Mouse (Mus musculus): ENCODE results near the gene Dnajc16.

Gene Dnajc16

DNA sequence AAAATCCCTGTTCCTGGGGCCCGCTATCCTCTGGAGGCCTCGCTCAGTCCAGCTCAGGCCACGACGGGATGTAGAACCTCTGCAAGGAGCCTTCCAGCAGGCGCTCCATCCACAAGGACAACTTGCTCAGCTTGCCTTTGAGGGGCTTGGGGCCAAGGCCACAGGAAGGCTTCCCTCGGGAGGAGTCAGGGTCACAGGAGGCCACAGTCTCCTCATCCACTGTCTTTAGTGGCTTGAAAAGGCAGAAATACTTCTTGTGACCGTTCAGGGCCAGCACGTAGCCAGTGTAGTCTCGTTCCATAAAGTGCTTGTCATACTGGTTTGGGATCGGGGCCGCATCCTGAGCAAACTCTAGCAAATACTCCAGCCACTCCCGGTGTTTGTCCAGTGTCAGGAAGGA, 27.3 kb downstream of the Dnajc16 start:
- no peak for DNase-seq (ENCODE audit: low spot score in 2 of 2)

DNA sequence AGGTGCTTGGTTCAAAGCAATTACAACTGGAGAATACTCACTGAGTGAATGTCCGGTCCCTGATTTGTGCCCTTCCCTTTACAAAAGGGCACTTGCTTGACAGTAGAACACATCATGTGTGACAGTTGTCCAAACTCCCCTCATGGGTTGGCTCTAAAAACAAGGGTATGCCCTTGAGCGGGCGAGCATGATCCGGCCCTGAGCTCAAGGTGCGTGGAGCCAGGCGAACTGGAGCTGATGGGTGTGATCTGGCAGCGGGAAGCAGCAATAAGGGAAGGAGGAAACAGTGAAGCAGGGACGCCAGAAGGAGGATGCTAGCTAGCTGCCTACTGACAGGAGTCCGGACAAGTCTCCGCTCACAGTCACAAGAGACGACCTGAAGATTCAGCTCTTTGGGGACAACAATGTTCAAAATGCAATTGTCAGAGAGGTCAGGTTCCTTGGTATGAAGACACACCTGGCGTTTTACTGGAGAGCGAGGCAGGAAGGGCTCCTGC, 28.6 kb downstream of the Dnajc16 start:
- DNase-seq (ENCODE audit: low spot score in 2 of 2), result no peak

DNA sequence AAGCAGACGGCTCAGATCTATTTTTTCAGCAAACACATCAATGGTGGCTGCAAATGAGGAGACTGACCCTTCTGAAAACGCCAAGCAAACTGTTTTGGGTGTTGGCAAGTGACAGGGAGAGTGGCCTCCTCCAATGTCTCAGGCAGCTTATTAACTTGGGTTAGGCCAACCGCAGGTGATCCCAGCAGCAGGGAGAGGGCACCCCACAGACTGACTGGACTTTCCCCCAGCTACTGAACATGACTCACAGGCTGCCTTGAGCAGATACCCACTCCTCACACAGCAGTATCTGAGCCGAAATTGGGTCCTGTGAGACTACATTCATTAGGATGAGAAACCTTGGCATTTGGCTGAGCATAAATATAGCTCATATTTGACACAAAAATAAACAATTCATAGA, 29.8 kb downstream of the Dnajc16 start:
- no peak for DNase-seq (ENCODE audit: low spot score in 2 of 2)

DNA sequence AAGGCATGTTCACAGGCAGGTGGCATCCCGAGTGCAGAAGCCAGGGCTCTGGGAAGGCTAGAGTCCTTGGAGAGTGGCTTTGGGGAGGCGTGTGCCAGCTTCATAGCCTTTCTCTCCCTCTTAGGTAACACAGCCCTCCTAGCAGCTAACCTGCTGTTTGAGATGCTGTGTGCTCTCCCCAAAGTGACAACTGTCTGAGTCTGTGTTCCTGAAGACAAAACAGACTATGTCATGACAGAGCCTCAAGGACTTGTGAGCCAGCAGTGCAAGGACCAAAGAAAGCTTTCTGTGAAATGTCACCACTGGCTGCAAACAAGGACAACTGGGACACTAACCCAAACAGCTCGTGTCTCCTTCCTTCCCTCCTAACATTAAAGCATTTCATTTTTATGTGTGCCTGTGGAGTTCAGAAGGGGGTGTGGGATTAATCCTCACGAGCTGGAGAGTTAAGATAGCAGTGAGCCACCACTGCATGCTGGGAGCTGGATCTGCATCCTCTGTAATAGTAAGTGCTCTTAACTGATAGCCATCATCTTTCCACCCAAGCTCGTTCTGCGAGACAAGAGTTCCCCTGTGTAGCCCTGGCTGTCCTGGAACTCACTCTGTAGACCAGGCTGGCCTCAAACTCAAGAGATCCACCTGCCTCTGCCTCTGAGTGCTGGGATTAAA, 31.7 kb downstream of the Dnajc16 start:
- DNase-seq (ENCODE audit: low spot score in 2 of 2), result no peak

DNA sequence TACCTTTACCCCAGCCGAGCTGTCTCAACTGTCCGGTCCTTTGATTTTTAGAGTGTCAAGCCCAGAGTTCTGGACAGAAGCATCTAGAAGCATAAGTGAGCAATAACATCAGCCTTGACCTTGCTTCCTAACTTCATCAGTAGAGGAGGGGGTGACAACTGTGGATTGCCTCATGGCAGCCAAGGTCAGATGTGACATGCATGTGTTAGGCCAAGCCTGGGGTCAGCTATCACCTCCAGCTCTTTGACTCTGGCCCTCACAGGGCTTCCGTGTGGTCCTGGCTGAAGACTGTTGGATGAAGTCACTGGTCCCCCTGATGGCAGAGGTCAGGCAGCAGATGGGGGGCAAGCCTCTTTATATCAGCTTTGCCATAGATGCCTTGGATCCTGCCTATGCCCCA, 33.6 kb downstream of the Dnajc16 start:
- no peak for DNase-seq (ENCODE audit: low spot score in 2 of 2)

DNA sequence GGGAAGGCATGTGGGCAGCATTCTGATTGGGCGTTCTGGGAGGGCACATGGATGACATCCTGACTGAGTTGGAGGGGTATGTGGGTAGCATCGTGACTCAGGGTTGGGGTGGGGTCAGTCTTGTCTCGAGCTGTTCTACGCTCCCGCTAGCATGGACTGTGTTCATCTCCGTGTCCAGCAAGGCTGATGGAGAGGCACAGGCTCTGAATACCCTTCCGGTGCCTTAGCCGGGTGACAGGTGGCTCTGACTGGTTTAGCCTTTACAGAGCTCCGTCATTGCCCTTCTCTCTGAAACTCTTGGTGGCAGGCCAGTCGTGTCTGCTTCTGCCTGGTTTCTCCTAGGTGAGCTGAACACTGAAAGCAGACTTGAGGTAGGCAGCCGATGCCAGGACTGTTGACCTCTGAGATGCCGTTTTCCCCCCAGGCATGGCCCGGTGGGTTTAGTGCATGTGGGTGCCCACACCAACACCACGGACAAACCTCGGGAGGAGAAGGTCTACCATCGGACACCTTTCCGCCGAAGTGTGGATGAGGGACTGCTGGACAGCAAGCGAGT, 35.3 kb downstream of the Dnajc16 start:
- no peak for DNase-seq (ENCODE audit: low spot score in 2 of 2)

DNA sequence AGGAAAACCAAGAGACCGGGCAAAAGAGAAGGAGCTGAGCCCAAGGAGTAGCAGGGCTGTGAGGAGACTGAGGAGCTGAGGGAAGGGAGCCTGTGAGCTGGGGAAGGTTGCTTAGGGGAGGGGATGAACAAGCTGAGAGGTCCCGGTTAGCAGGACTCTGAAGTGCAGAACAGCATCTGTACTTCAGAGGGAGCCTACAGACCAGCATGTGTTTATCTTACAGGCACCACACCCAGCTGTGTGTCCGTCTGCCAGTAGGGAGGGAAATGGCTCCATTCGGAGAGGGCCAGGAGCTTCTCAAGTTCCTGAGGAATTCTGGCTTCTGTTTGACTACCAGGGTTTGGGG, 38.7 kb downstream of the Dnajc16 start:
- DNase-seq (ENCODE audit: low spot score in 2 of 2), result no peak

DNA sequence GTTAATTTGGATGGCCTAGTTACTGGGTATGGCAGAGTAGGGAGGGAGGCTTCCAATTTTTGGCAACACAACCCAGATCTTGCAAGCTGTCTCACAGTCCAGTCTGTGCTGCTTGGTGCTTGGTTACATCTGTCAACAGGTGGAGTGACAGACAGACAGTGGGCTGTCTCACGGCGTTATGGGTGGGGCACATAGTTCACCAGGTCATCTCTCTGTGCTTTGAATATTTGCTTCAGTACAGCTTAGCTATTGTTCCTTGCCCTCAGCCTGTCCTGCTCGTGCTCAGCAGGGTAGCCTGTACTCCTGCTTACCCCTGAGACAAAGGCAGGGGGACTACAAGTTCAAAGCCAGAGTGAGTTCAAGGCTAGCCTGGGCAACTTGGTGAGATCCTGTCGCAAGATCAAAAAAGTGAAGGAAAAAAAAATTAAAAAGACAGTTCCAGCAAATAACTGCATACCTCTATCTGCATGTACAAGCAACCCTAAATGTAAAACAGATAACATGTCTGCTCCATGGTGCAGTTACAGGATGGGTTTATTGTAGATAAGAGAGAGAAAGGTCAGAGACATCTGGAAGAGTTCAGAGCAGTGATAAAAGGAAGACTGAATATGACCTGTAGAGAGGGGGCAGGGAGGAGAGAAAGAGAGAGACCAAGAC, 39.2 kb downstream of the Dnajc16 start:
- DNase-seq (ENCODE audit: low spot score in 2 of 2), result no peak

DNA sequence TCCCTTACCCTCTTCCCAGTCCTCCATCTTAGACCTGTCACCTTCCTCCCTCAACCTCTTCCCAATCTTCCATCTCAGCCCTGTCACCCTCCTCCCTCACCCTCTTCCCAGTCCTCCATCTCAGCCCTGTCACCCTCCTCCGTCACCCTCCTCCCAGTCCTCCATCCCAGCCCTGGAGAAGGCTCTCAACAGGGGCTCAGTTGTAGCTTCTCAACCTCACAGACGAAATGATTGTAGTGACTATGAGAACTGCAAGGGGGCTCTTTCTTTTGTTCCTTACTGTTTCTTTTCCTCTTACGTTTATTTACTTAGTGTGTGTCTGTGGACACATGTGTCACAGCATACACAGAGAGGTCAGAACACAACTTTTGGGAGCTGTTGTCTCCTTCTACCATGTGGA, 39.9 kb downstream of the Dnajc16 start:
- DNase-seq (ENCODE audit: low spot score in 2 of 2), result no peak

DNA sequence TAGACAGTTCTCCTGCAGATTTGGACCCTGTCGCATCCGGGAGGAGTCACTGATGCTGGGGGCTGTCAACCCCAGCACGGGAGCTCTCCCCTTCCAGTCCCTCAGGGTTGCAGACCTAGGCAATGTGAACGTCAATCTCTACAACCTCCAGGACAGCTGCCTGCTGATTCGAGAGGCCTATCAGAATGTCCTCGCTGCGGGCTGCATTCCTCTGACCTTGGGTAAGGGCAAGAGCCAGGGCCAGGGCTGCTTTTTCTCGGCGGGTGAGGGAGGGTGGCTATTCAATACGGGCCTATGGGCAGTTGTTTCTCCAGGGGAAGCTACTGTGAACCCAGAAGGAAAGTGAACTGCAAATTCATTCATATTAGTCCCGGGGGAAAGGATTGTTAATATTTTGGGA, 41.2 kb downstream of the Dnajc16 start:
- no peak for DNase-seq (ENCODE audit: low spot score in 2 of 2)

DNA sequence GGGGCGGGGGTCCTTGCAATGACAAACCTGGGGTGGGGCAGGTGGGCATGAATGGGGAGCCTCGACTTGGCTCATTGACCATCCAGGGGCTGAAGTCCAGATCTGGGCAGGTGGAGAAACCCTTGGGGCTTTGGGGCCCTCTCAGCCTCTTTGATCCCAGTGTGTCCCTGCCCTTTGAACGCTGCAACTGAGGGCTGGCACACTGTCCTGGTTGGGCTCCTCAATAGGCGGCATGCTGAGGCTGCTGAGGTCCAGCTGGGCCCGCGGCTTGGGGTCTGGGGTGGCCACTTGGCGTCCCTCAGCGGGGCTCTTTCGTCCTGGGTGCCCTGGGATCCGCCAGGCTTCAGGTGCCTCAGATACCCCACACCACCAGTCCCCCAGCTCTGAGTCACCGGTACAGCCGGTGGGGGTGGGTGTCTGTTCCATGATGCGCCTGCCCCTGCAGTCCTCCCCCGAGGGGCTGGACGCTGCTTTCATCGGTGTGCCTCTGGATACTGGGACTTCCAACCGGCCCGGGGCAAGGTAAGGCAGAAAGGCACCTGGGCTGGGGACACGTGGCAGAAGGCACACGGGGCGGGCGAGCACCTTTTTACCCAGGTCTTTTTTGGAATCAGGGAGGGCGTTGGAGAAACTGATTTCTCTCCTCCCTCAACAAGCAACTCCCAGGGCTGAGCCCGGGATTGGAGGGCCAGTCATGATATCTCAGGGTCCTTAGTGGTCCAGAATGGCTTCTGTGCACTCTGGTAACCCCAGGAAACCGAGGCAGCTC, 44.0 kb downstream of the Dnajc16 start, which contains the start of gene Agmat:
TSS of gene Agmat (plus strand) at position 95 of the 769 bp plus-strand sequence.
- DNase-seq (ENCODE audit: low spot score in 2 of 2), result no peak

DNA sequence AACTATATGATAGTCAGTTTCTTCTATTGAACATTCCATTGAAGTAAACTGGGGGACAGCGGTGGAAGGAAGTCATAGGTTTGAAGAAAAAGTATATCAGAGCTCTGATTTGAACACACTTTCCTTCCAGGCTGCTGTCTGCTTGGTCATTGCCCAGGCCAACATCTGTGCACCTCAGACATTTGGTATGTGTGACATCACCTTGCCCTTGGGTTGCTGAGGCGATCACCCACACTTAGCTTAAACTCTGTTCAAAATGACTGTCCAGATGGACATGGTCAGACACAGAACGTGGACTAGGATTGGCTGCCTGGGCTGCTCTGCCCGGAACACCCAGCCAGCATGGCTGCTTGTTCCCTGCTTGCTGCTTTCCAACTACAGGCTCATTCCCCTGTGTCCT, 48.4 kb downstream of the Dnajc16 start:
- DNase-seq (ENCODE audit: low spot score in 2 of 2), result no peak

DNA sequence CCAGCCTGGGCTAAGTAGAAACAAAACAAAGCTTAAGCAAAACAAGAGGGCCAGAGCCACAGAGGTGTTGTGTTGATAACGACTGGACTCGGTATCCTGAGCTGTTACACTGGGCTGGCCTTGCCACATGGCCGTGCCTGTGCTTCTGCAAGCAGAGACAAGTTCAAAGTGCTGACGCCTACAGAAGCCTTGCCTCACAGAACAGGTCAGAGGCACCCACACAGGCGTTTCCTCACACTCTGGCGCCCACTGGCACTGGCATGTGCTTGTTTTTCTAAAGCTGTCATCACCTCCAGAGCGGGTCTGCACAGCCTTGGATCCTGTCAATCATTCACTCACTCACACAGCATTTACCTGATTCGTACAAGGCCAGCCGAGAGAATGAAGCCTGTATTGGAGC, 48.9 kb downstream of the Dnajc16 start:
- DNase-seq (ENCODE audit: low spot score in 2 of 2), result no peak

DNA sequence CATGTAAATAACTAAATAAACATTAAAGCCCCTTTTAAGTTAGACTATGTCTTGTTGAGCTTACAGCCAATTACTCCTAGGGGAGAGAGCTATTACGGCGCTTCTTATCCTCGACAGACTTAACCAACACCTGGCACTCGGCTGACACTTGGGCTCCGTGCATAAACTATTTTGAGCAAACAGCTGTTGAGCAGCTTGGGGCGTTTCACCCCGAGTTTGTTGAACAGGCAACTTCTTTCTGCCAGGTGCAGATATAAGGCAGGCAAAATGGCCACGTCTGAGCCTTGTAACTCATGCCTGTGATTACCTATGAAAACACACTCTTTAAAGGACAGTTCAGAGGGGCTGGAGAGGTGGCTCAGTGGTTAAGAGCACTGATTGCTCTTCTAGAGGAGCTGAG, 52.7 kb downstream of the Dnajc16 start:
- DNase-seq (ENCODE audit: low spot score in 2 of 2), result no peak

DNA sequence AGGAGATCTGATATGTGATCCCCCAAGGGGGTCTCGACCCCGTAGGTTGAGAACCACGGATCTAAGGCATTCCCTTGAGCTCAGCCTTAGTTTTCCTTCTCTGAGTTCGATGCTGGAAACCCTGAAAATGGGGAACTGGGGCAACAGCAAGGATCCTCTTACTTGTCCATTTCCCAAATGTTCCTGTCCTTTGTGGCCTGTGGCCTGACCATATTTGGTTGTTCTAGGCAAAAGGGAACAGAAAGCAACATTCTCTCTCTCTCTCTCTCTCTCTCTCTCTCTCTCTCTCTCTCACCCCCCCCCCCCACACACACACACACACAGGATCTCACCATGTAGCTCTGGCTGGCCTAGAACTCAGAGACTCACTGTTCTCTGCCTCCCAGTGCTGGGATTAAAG, 53.9 kb downstream of the Dnajc16 start:
- DNase-seq (ENCODE audit: low spot score in 2 of 2), result no peak

DNA sequence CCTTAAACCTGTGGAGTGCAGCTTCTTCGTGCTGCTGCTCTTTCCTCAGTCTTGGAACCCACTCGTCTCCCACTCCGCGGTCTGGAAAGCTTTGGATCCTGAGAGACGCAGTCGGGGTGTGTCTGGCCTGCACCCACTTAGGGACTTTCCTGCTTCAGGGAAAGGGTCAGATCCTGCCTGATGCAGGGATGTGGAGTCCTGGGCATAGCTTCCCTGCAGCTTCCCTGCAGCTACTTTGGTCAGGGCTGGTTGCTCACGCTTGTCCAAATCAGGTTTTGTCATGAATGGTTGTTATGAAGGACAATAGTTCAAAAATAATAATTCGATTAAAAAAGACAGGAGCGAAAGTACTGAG, 55.5 kb downstream of the Dnajc16 start:
- no peak for DNase-seq (ENCODE audit: low spot score in 2 of 2)

DNA sequence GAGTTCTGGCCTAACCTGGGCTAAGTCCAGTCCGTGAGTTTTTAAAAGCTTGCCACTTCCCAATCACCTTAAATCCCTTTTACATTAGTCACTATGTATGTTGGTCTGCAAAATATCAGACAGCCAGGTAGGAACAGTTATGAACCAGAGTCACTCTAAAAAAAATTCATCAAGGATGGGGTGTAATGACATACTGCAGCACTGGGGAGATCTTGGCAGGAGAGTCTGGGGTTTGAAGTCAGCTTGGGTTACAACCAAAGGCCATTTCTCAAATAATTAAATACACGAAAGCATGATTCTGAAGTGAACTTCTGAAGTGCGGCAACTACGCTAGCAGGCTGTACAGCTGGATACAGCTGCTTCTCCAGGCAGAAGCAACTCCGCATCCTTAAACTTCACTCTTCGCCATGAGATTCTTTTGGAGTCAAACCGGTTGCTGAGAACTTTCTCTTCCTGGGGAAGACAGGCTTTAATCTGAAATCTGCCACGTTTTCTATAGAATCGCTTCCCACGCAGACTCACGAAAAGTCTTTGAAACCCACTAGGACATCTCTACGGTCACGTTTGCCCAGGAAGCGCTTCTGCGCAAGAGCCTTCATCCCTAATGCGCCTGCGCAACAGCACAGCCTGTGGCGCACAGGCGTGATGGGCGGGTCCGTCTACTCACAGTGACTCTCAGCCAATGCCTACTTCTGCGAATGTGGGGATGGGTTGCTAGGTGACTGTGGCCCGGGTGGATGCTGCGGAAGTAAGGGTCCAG, 56.1 kb downstream of the Dnajc16 start:
- DNase-seq (ENCODE audit: low spot score in 2 of 2), result peak; percentile 94 to 95

DNA sequence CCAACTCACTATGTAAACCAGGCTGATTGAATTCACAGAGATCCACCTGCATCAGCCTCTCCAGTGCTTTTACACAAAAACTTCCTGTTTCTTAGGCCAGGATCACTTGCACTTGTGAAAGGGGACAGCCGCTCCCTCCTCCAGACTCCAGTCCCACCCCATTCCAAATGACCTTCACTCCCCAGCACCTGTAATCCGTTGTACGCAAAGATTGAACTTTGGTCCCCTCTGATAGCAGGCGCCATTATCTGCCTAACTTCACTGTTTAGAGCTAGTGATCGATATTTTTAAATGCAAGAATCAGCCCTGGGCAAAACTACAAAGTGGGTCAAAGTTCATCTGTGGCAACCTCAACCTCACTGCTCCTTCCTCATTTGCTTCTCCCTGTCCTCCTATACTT, 59.0 kb downstream of the Dnajc16 start:
- DNase-seq (ENCODE audit: low spot score in 2 of 2), result no peak

DNA sequence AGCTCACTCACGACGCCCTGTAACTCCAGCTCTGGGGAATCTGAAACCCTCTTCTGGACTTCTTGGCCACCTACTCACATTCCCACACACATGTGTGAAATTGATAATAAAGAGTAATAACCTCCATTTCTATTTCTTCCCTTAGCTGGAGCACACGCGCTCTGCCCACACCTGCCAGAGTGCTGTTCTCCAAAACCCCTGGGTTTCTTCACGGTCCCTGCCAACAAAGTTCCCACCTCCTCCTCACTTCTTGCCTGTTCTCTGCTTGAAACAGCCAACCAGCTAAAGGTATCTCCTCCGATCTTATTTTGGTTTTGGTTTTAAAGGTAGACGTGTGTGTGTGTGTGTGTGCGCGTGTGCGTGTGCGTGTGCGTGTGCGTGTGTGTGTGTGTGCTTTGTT, 60.3 kb downstream of the Dnajc16 start:
- peak; percentile 40 to 46 for DNase-seq (ENCODE audit: low spot score in 2 of 2)

DNA sequence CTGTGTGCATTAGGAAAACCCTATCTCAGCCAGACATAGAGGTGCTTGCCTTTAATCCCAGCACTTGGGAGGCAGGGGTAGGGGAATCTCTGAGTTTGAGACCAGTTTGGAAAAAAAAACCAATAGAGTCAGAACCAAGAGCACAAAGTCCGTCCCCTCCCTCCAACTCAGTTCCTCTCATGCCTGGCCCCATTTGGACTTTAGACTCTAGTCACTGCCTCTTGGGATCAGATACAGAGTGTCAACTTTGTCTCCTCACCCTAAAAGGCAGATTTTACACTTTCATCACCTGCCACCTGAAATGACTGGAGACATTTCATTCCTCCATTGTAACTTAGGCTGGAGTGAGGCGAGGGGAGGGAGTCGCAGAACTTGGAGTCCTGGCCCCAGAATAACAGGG, 61.5 kb downstream of the Dnajc16 start:
- no peak for DNase-seq (ENCODE audit: low spot score in 2 of 2)

DNA sequence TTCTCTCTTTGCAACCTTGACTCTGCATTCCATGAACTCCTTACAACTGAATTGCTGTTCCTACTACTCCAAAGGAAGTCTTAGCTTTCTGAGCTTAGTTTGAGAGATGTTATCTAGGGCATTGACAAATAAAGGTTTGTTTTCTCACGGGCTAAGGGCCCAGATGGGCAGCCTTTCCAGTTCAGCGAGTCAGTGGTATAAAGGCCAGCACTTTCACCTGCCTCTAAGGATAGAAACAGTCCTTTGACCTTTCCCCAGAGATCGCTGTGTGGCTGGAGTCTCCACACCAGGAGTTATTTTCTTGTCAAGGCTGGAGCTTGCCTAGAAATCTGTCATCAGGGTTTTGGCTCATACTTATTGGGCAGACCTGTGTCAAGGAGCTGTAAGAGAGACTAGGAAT, 65.0 kb downstream of the Dnajc16 start:
- no peak for DNase-seq (ENCODE audit: low spot score in 2 of 2)

DNA sequence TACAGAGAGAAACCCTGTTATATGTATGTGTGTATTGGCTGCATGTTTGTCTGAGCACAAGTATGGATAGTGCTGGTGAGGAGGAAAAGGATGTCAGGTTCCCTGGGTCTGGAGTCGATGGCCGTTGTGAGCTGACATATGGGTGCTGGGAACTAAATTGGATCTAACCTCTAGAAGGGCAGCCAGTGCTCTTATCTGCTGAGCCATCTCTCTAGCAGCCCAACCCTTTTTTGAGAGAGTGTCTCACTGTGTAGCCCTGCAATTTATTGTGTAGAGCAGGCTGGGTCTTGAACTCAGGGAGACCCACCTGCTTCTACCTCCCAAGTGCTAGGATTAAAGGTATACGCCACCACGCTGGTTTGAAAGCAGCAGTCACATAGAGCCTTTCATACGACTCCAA, 65.5 kb downstream of the Dnajc16 start:
- DNase-seq (ENCODE audit: low spot score in 2 of 2), result no peak

Measured in right cerebral cortex, adult 2 months (tissue).